Mouse (Mus musculus): ENCODE measurements at regions not wholly inside any gene's neighbourhood (a gene's known extent, or its start where the extent isn't known, plus 50 kb on each side); places are given as distances from the start of the nearest gene placed in this dataset.

DNA sequence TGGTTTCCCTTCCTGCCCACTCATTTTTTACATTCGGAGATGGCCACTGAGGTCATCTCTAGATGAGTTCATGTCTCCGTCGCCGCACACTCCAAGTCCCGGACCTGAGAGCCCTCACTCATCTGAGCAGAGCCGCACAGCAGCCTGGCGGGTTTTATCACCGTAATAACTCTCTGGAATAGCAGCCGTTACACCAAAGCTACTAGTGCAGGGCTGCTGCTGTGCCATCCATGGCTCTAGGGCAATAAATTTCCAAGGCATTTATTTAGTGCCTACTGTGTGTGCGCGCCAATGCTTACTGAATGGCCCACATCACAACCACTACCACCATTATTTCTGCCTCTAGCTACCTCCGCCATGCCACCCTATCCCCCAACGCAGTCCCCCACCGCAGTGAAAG is 242.9 kb upstream of the Rpl38 start:
- TF ChIP-seq POLR2A (IDR thresholded peaks at IDR 0.05; ENCODE audit: extremely low read depth, insufficient read depth, low read length) (no peak), CTCF (IDR thresholded peaks at IDR 0.05; ENCODE audit: extremely low read depth, insufficient read depth, low read length) (no peak)
- H3K4me3 ChIP-seq (ENCODE audit: insufficient read depth, low read length) = no peak overlapping the region
- H3K4me1 ChIP-seq (ENCODE audit: control insufficient read depth, insufficient read depth, low read length) = no peaks in the 10 kb centered on the region
- H3K27ac ChIP-seq (ENCODE audit: insufficient read depth, low read length) = no peak overlapping the region

DNA sequence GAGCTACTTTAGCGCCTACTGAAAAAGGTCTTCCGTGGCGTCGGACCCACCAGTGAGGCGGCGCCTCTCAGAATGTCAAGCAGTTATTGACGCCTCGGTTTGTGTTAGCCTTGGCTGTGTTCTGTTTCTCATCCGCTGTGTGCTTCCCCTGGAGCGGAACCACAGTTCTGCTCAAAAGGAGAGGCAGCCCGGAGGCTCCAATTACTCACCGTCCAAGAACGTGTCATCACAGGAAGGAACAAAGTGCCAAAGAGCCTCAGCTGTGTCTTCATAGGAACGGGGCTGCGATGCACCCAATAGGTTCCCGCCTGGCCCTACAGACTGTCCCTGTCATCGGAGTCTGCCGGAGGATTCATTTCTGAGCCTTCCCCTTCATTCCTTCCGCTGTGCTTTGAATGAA is 245.0 kb upstream of the Rpl38 start:
- no peak overlapping the region for H3K27ac ChIP-seq (ENCODE audit: insufficient read depth, low read length)
- H3K4me1 ChIP-seq (ENCODE audit: control insufficient read depth, insufficient read depth, low read length) = no peaks in the 10 kb centered on the region
- no peak for TF ChIP-seq POLR2A (IDR thresholded peaks at IDR 0.05; ENCODE audit: extremely low read depth, insufficient read depth, low read length)
- no peak for TF ChIP-seq CTCF (IDR thresholded peaks at IDR 0.05; ENCODE audit: extremely low read depth, insufficient read depth, low read length)
- no peak overlapping the region for H3K4me3 ChIP-seq (ENCODE audit: insufficient read depth, low read length)

- no peak overlapping the region for H3K27ac ChIP-seq (ENCODE audit: insufficient read depth, low read length)
- H3K4me1 ChIP-seq (ENCODE audit: control insufficient read depth, insufficient read depth, low read length) = no peaks in the 10 kb centered on the region
- TF ChIP-seq CTCF (IDR thresholded peaks at IDR 0.05; ENCODE audit: extremely low read depth, insufficient read depth, low read length) = 0 out of 2 replicates have a peak, but pooled peaks have one; percentile 16
- TF ChIP-seq POLR2A (IDR thresholded peaks at IDR 0.05; ENCODE audit: extremely low read depth, insufficient read depth, low read length) = no peak
- no peak overlapping the region for H3K4me3 ChIP-seq (ENCODE audit: insufficient read depth, low read length)
These were observed 249.3 kb upstream of the Rpl38 start for GRCm38 (mm10) chr11:114419002-114419401.

DNA sequence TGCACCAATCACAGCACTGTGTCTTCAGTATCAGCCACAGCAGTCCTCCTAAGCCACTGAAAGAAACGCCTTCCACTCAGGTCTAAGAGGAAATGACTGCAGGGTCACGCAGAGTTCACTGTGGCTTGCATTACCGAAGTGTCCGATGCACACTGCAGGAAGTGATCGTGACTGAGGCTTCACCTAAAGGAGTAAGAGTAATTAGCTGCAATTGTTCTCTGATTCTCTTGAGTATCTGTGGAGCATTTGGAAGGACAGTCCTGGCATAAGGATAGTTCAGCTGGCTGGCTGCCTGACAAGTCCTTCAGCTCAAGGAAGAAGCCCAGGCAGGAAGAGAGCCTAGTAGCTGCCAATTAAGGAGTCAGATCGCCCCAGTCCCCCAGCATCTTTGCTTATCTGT is 252.2 kb upstream of the Rpl38 start:
- H3K4me3 ChIP-seq (ENCODE audit: insufficient read depth, low read length) = no peak overlapping the region
- TF ChIP-seq POLR2A (IDR thresholded peaks at IDR 0.05; ENCODE audit: extremely low read depth, insufficient read depth, low read length) (no peak), CTCF (IDR thresholded peaks at IDR 0.05; ENCODE audit: extremely low read depth, insufficient read depth, low read length) (no peak)
- no peaks in the 10 kb centered on the region for H3K4me1 ChIP-seq (ENCODE audit: control insufficient read depth, insufficient read depth, low read length)
- no peak overlapping the region for H3K27ac ChIP-seq (ENCODE audit: insufficient read depth, low read length)

GRCm38 (mm10) chr11:114404401-114404800 is 263.9 kb upstream of the Rpl38 start:
- no peak for TF ChIP-seq CTCF (IDR thresholded peaks at IDR 0.05; ENCODE audit: extremely low read depth, insufficient read depth, low read length)
- no peak for TF ChIP-seq POLR2A (IDR thresholded peaks at IDR 0.05; ENCODE audit: extremely low read depth, insufficient read depth, low read length)
- H3K4me3 ChIP-seq (ENCODE audit: insufficient read depth, low read length) = no peak overlapping the region
- no peak overlapping the region for H3K27ac ChIP-seq (ENCODE audit: insufficient read depth, low read length)
- no peaks in the 10 kb centered on the region for H3K4me1 ChIP-seq (ENCODE audit: control insufficient read depth, insufficient read depth, low read length)

- Histone ChIP-seq H3K4me1 (ENCODE audit: control insufficient read depth, insufficient read depth, low read length) (no peaks in the 10 kb centered on the region), H3K4me3 (ENCODE audit: insufficient read depth, low read length) (no peak overlapping the region), H3K27ac (ENCODE audit: insufficient read depth, low read length) (no peak overlapping the region)
- TF ChIP-seq POLR2A (IDR thresholded peaks at IDR 0.05; ENCODE audit: extremely low read depth, insufficient read depth, low read length) = no peak
- 0 out of 2 replicates have a peak, but pooled peaks have one; percentile 4 for TF ChIP-seq CTCF (IDR thresholded peaks at IDR 0.05; ENCODE audit: extremely low read depth, insufficient read depth, low read length)
These were observed 265.6 kb upstream of the Rpl38 start for GRCm38 (mm10) chr11:114402556-114403320.

DNA sequence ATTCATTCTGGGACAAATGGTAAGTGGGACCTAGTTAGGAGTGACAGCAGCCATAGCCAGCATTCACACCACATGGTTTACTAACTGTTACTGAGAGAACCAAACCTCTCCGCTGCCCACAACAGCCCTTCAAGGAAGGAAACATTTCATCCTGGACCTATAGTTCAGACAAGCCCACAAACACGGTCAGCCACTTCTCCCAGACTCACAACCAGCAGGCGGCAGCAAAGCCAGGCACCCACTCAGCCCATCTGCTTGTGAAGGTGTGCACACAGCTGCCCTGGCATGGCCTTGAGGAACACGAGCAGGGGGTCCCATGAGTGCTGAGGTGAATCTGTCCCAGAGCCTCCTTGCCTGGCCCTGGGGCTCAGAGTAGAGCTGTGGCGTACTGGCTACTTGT is 267.6 kb upstream of the Rpl38 start:
- H3K27ac ChIP-seq (ENCODE audit: insufficient read depth, low read length) = no peak overlapping the region
- peak; percentile 52 for TF ChIP-seq CTCF (IDR thresholded peaks at IDR 0.05; ENCODE audit: extremely low read depth, insufficient read depth, low read length)
- TF ChIP-seq POLR2A (IDR thresholded peaks at IDR 0.05; ENCODE audit: extremely low read depth, insufficient read depth, low read length) = no peak
- no peak overlapping the region for H3K4me3 ChIP-seq (ENCODE audit: insufficient read depth, low read length)
- no peaks in the 10 kb centered on the region for H3K4me1 ChIP-seq (ENCODE audit: control insufficient read depth, insufficient read depth, low read length)

GRCm38 (mm10) chr11:114392161-114392560 is 276.2 kb upstream of the Rpl38 start:
- TF ChIP-seq POLR2A (IDR thresholded peaks at IDR 0.05; ENCODE audit: extremely low read depth, insufficient read depth, low read length) (no peak), CTCF (IDR thresholded peaks at IDR 0.05; ENCODE audit: extremely low read depth, insufficient read depth, low read length) (no peak)
- no peak overlapping the region for H3K27ac ChIP-seq (ENCODE audit: insufficient read depth, low read length)
- no peaks in the 10 kb centered on the region for H3K4me1 ChIP-seq (ENCODE audit: control insufficient read depth, insufficient read depth, low read length)
- no peak overlapping the region for H3K4me3 ChIP-seq (ENCODE audit: insufficient read depth, low read length)

- no peak overlapping the region for H3K27ac ChIP-seq (ENCODE audit: insufficient read depth, low read length)
- no peaks in the 10 kb centered on the region for H3K4me1 ChIP-seq (ENCODE audit: control insufficient read depth, insufficient read depth, low read length)
- no peak for TF ChIP-seq CTCF (IDR thresholded peaks at IDR 0.05; ENCODE audit: extremely low read depth, insufficient read depth, low read length)
- TF ChIP-seq POLR2A (IDR thresholded peaks at IDR 0.05; ENCODE audit: extremely low read depth, insufficient read depth, low read length) = no peak
- H3K4me3 ChIP-seq (ENCODE audit: insufficient read depth, low read length) = no peak overlapping the region
These were observed 276.8 kb upstream of the Rpl38 start for GRCm38 (mm10) chr11:114391553-114391952.

GRCm38 (mm10) chr11:114387091-114387490 is 281.2 kb upstream of the Rpl38 start:
- Histone ChIP-seq H3K4me1 (ENCODE audit: control insufficient read depth, insufficient read depth, low read length) (no peaks in the 10 kb centered on the region), H3K4me3 (ENCODE audit: insufficient read depth, low read length) (no peak overlapping the region), H3K27ac (ENCODE audit: insufficient read depth, low read length) (no peak overlapping the region)
- no peak for TF ChIP-seq CTCF (IDR thresholded peaks at IDR 0.05; ENCODE audit: extremely low read depth, insufficient read depth, low read length)
- TF ChIP-seq POLR2A (IDR thresholded peaks at IDR 0.05; ENCODE audit: extremely low read depth, insufficient read depth, low read length) = no peak
